Mouse (Mus musculus): ENCODE results near the gene S100a13.

- TF ChIP-seq CTCF (conservative IDR thresholded peaks at IDR 0.05; ENCODE audit: insufficient read depth, insufficient read length, low read depth, low read length), result no peak
- no peak for TF ChIP-seq POLR2A (IDR thresholded peaks at IDR 0.05; ENCODE audit: low read depth, low read length)
These were observed 11.8 kb downstream of the S100a13 start for GRCm38 (mm10) chr3:90526076-90526475.

Data from kidney, adult 2 months (tissue).